Mouse (Mus musculus): ENCODE data around the gene Zfp2. TPM values are rescaled to one million over a fixed set of nuclear protein-coding genes. Genes with fewer than 3 reads are reported as not detected.

The Zfp2 gene
- total RNA-seq, 2 experiments from 2014 or later = 23.8 to 24.8 TPM

DNA sequence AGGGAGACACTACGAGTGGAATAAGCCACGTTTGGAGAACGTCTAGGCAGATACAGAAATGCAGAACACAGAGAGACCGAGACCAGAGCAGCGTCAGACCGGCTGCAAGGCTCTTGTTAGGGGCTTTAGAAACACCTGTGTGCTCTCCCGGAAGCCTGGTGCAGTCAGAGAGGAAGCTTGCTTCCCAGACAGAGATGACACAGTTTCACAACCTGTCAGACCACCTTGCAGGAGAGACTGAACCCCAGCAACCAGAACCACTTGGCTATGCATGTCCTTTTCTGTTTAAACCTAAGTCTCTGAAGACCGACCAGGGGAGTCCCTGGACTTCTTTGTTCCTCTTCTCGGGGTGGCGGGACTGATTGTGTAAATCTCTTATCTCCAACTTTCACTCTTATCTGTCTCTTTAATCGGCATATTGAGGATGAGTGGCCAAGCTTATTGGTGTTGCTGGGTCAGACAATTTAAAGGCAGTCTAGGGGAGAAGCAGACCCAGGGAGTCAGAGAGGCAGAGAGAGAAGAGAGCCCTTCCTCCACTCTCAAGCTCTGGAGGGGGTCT lies 65.7 kb downstream of the Zfp2 start, which contains the start of gene Grm6:
Gene Grm6, plus strand, starts transcription at position 509 of the 559 bp plus-strand sequence.
- peak within 1 kb of the TSS; percentile 48 for H3K4me3 ChIP-seq

DNA sequence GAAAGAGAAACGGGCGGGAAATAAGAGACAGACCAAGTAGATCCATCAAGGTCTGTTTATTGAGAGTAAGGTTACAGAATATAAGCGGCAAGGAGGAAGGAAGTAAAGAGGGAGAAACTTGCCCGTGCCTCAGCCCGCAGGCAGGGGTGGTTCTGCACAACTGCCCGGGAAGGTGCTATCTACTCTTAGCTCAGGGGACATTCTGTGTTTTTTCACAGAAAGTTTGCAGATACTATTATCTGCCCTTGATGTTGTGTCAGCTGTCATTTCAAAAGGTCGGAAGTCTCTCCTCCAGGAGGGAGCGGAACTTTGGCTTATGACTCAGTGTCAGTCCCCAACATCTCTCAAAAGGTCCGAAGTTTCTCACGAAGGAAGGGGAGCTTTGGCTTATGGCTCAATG lies 66.7 kb downstream of the Zfp2 start:
- intact Hi-C loops (cut with DNase I) = loop anchor here (10.0 kb wide), 1 partner anchor 205 kb away; the partner anchor contains the start of gene Zfp354a
- DNase-seq (ENCODE audit: extremely low spot score in 1 of 2, low spot score in 2 of 2) = no peak
- no peak for TF ChIP-seq CTCF (IDR thresholded peaks at IDR 0.05)
- H3K4me3 ChIP-seq = no peak overlapping the region
- no peak overlapping the region for H3K27ac ChIP-seq

More for the DNA sequence above, 65.7 kb downstream of the Zfp2 start, which contains the start of gene Grm6:
- no peak within 1 kb of the TSS for H3K27ac ChIP-seq
- TF ChIP-seq CTCF (IDR thresholded peaks at IDR 0.05) = no peak
- no peak for DNase-seq (ENCODE audit: extremely low spot score in 1 of 2, low spot score in 2 of 2)
- intact Hi-C loops (cut with DNase I) = no loop called here

Other genes starting within 250 kb of the Zfp2 start
- gene Zfp354c, start 88.4 kb downstream of the Zfp2 start, total RNA-seq (2021) = 10 to 100 TPM; 43.3 to 44.2 TPM
- gene Zfp879, start 74.6 kb downstream of the Zfp2 start, total RNA-seq (2021) = 1 to 10 TPM; 3.0 to 4.3 TPM
- not detected for gene Grm6, start 65.5 kb downstream of the Zfp2 start, total RNA-seq (2021)
- 1 to 10 TPM; 6.5 TPM for gene Zfp454, start 28.5 kb downstream of the Zfp2 start, total RNA-seq (2021)
- gene Zfp354b, start 15.5 kb upstream of the Zfp2 start, total RNA-seq (2021) = 1 to 10 TPM; 5.3 to 6.7 TPM
- not detected for gene 4933414I15Rik, start 27.6 kb upstream of the Zfp2 start, total RNA-seq (2021)
- gene Prop1, start 37.6 kb upstream of the Zfp2 start, total RNA-seq (2021) = not detected
- gene Olfr1378, start 50.4 kb upstream of the Zfp2 start, total RNA-seq (2021) = not detected
- not detected for gene Olfr1377, start 65.8 kb upstream of the Zfp2 start, total RNA-seq (2021)
- not detected for gene Olfr51, start 87.4 kb upstream of the Zfp2 start, total RNA-seq (2021)
- gene Olfr54, start 98.1 kb upstream of the Zfp2 start, total RNA-seq (2021) = not detected
- gene Olfr1375, start 131.9 kb upstream of the Zfp2 start, total RNA-seq (2021) = not detected
- gene Zfp354a, start 143.1 kb upstream of the Zfp2 start, total RNA-seq (2021) = 1 to 10 TPM; 6.5 to 8.5 TPM

Measured in left cerebral cortex, adult 2 months (tissue).